Mouse (Mus musculus) liver, embryonic 15.5 days (tissue): ENCODE data around the gene Csf1. TPM values are rescaled to one million over a fixed set of nuclear protein-coding genes. Genes with fewer than 3 reads are reported as not detected.
A peak's percentile ranks its signal among the peaks of the same experiment; 100 is the strongest.

Source experiments
- ATAC-seq: fragments of 200-750 bp; cut with Nextera tagmentation; 2 replicates; pipeline ENCODE4 v1.8.0; 2017; ENCODE audit warnings: moderate number of reproducible peaks, mild to moderate bottlenecking, moderate library complexity; ENCODE audit not compliant: insufficient read depth
- H3K27ac ChIP-seq: fragments of 300-500 bp; sonication (generic); replicated peaks from 2 replicates; pipeline ENCODE4 v1.5.1; 2015; ENCODE audit warnings: mild to moderate bottlenecking, inconsistent platforms
- H3K27me3 ChIP-seq: fragments of 300-500 bp; sonication (generic); 2 replicates; pipeline ENCODE4 v1.6.1; 2015; ENCODE audit warnings: mild to moderate bottlenecking, inconsistent platforms
- H3K36me3 ChIP-seq: fragments of 300-500 bp; sonication (generic); replicated peaks from 2 replicates; pipeline ENCODE4 v1.6.1; 2015; ENCODE audit warnings: moderate library complexity, mild to moderate bottlenecking, inconsistent platforms
- H3K4me1 ChIP-seq: fragments of 300-500 bp; sonication (generic); replicated peaks from 2 replicates; pipeline ENCODE4 v1.6.1; 2015; ENCODE audit warnings: inconsistent platforms
- H3K4me2 ChIP-seq: fragments of 300-500 bp; sonication (generic); 2 replicates; pipeline ENCODE4 v1.6.1; 2015; ENCODE audit warnings: moderate library complexity, mild to moderate bottlenecking, inconsistent platforms
- H3K4me3 ChIP-seq: fragments of 300-500 bp; sonication (generic); replicated peaks from 2 replicates; pipeline ENCODE4 v1.5.1; 2015; ENCODE audit warnings: mild to moderate bottlenecking, inconsistent platforms
- H3K9ac ChIP-seq: fragments of 300-500 bp; sonication (generic); 2 replicates; pipeline ENCODE4 v1.6.1; 2015; ENCODE audit warnings: moderate library complexity, mild to moderate bottlenecking, inconsistent platforms
- H3K9me3 ChIP-seq: fragments of 300-500 bp; sonication (generic); replicated peaks from 2 replicates; pipeline ENCODE4 v1.6.1; 2016; ENCODE audit warnings: inconsistent platforms
- WGBS: fragments of 180-500 bp; shearing (Covaris S2); methylation state at CpG from one replicate; pipeline ENCODE4 v1.1.7; 2015; ENCODE audit warnings: mixed read lengths; ENCODE audit not compliant: insufficient replicate concordance; 5-methylcytosine and 5-hydroxymethylcytosine counted together
- polyA plus RNA-seq: library from polyadenylated mRNA; unstranded; fragments of >200 nt; fragmentation: Nextera tagmentation; extraction: Ambion mirVana; gene quantifications from 2 replicates; pipeline ENCODE4 v1.2.1, GENCODE M21; 2015

The Csf1 gene
- polyA plus RNA-seq, 1 experiment from 2014 or later = 6.3 TPM

DNA sequence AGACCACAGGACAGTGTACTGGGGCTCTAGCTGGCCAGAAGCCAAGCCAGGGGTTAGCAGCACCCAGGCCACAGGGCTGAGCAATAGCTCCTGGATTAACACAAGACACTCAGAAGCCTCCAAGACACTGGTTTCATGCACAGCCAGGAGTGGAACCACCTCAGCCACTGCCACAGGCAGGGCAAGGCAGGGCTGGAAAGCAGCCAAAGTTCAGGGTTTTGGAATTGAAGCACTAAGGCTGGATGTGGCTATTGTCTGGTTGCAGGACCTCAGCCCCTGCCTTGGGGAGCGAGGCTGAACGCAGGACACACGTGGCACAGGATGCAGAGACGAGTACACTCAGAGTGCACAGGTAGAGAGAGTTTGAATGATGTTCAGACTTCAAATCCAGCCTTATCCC is 10.8 kb downstream of the Csf1 start:
- 68% methylated on average over 4 of the region's 4 CpGs for WGBS
- no peak for ATAC-seq

DNA sequence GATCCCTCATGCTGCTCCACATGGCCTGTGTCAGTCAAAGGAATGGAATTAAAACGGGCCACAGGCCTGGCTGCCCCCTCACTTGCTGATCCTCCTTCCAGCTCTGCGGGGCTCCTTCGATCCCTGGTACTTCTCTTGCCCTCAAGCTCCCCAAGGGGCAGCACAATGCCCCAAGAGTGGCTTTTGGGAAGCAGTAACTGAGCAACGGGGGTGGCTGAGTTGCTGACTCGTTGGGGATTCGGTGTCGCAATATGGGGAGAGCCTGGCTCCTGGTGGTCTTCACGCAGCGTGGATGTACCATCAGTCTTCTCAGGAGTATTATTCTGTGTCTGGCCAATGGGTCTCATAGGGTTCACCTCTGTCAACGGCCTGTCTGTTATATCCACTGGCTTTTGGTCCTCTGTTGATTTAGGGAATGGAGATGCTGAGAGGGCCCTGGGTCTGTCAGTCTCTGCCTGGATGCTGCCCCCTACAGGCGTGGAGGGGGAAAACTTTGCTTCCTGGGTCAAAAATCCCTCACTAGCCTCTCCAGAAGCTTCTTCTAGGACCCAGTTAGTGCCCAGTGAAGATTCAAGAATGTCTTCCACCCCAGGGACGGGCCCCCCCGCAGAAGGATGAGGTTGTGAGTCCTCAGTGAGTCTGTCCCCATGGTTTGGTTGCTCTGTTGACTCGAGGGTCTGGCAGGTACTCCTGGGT is 11.9 kb downstream of the Csf1 start:
- Histone ChIP-seq H3K4me2 (no peak overlapping the region), H3K27me3 (no peaks in the 10 kb centered on the region), H3K36me3 (peaks cover 16% of the 10 kb centered on the region), H3K9me3 (no peaks in the 10 kb centered on the region), H3K27ac (no peak overlapping the region), H3K4me3 (no peak overlapping the region), H3K9ac (no peak overlapping the region), H3K4me1 (peaks cover 17% of the 10 kb centered on the region)
- no peak for ATAC-seq
- WGBS = 56% methylated on average over 14 of the region's 14 CpGs

More for the DNA sequence above, 10.8 kb downstream of the Csf1 start:
- no peak overlapping the region for H3K9ac ChIP-seq
- peaks cover 8% of the 10 kb centered on the region; the same call in 1 of the 2 replicates for H3K4me1 ChIP-seq
- no peak overlapping the region for H3K4me3 ChIP-seq
- H3K9me3 ChIP-seq = no peaks in the 10 kb centered on the region
- H3K4me2 ChIP-seq = no peak overlapping the region
- peaks cover 16% of the 10 kb centered on the region for H3K36me3 ChIP-seq
- H3K27ac ChIP-seq = no peak overlapping the region
- no peaks in the 10 kb centered on the region for H3K27me3 ChIP-seq

DNA sequence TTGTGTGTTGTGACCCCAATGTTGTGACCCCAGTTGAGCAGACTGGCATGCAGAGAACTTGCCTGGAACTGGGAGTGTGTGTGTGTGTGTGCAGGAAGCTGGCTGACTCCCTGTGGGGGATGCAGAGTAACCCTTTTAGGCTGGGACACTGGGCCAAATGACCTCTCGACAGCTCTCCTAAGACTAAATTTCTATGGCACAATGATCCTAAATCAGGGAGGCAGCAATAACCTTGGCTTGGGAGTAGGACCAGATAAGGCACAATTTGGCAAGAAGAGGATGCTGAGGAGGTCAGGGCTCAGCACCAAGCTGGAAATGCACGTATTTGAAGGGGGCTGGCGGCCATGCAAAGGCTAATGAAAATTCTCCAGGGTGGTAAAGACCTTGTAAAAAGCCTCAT is 14.2 kb downstream of the Csf1 start:
- 69% methylated on average over 3 of the region's 3 CpGs for WGBS
- H3K36me3 ChIP-seq = peaks cover 12% of the 10 kb centered on the region; the same call in 1 of the 2 replicates

DNA sequence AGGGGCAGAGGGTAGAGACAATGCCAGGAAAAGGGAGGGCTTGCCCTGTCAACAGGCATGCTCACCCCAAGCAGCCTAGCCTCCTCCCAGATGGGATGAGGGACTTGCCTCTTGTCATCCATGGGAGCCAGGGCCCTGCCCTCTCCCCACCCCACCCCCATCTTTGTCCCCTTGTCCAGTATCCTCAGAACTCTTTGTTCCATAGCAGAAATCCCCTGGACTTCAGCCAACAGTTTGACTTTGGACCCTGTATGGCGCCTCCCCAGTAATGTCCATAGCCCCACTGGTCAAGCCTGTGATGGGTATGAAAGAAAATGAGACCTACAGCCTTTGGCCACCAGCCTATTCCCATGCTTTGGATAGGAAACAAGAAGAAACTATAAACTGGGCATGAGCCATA is 16.6 kb downstream of the Csf1 start:
- no peaks in the 10 kb centered on the region for H3K27me3 ChIP-seq

More for the DNA sequence above, 14.2 kb downstream of the Csf1 start:
- no peak overlapping the region for H3K4me3 ChIP-seq
- no peak overlapping the region for H3K9ac ChIP-seq
- H3K27ac ChIP-seq = no peak overlapping the region
- no peak for ATAC-seq
- H3K9me3 ChIP-seq = no peaks in the 10 kb centered on the region
- H3K4me1 ChIP-seq = peaks cover 29% of the 10 kb centered on the region
- H3K4me2 ChIP-seq = no peak overlapping the region
- H3K27me3 ChIP-seq = no peaks in the 10 kb centered on the region

DNA sequence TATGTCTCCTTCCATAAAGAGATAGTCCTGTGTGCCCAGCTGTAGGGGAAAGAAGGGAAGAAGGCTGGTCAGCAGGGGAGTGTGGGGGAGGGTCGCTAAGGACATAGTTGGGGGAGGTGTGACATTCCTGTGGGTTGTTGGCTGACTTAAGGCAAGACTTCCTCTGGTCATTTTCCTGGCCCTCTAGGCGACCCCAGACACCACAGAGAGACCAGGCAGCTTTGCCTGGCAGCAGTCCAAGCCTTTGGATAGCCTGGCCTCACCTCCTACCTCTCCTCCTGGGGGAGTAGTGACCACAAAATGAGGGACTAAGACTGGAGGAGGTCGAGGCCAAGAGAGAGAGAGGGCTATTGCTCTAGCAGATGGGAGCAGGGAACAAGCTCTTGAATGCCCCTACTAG is 17.2 kb downstream of the Csf1 start:
- peaks cover 23% of the 10 kb centered on the region for H3K4me1 ChIP-seq
- no peak overlapping the region for H3K4me2 ChIP-seq
- H3K9ac ChIP-seq = no peak overlapping the region

More for the DNA sequence above, 16.6 kb downstream of the Csf1 start:
- no peak overlapping the region for H3K4me2 ChIP-seq
- 0 out of 2 replicates have a peak, but pooled peaks cover 6% of the 10 kb centered on the region for H3K36me3 ChIP-seq
- H3K9me3 ChIP-seq = no peaks in the 10 kb centered on the region
- H3K9ac ChIP-seq = no peak overlapping the region
- no peak overlapping the region for H3K27ac ChIP-seq
- 57% methylated on average over 1 of the region's 1 CpGs for WGBS
- H3K4me1 ChIP-seq = peaks cover 23% of the 10 kb centered on the region
- no peak overlapping the region for H3K4me3 ChIP-seq
- peak; percentile 38; the same call in 1 of the 2 replicates for ATAC-seq

GRCm38 (mm10) chr3:107742071-107742710 is 18.1 kb downstream of the Csf1 start:
- Histone ChIP-seq H3K27me3 (no peaks in the 10 kb centered on the region), H3K36me3 (no peaks in the 10 kb centered on the region), H3K4me1 (peaks cover 23% of the 10 kb centered on the region), H3K4me3 (no peak overlapping the region), H3K9ac (no peak overlapping the region), H3K9me3 (no peaks in the 10 kb centered on the region), H3K27ac (no peak overlapping the region), H3K4me2 (no peak overlapping the region)
- 63% methylated on average over 10 of the region's 10 CpGs for WGBS
- no peak for ATAC-seq

More for the DNA sequence above, 17.2 kb downstream of the Csf1 start:
- 21% methylated on average over 3 of the region's 3 CpGs for WGBS
- Histone ChIP-seq H3K4me3 (no peak overlapping the region), H3K9me3 (no peaks in the 10 kb centered on the region), H3K27me3 (no peaks in the 10 kb centered on the region), H3K27ac (no peak overlapping the region), H3K36me3 (0 out of 2 replicates have a peak, but pooled peaks cover 4% of the 10 kb centered on the region)
- no peak for ATAC-seq

GRCm38 (mm10) chr3:107741387-107741786 is 18.9 kb downstream of the Csf1 start:
- ATAC-seq = no peak
- Histone ChIP-seq H3K4me3 (no peak overlapping the region), H3K27ac (0 out of 2 replicates have a peak overlapping the region, but pooled peaks have one; percentile 14), H3K27me3 (no peaks in the 10 kb centered on the region), H3K9ac (no peak overlapping the region), H3K9me3 (no peaks in the 10 kb centered on the region), H3K36me3 (no peaks in the 10 kb centered on the region), H3K4me2 (no peak overlapping the region), H3K4me1 (peaks cover 23% of the 10 kb centered on the region)

DNA sequence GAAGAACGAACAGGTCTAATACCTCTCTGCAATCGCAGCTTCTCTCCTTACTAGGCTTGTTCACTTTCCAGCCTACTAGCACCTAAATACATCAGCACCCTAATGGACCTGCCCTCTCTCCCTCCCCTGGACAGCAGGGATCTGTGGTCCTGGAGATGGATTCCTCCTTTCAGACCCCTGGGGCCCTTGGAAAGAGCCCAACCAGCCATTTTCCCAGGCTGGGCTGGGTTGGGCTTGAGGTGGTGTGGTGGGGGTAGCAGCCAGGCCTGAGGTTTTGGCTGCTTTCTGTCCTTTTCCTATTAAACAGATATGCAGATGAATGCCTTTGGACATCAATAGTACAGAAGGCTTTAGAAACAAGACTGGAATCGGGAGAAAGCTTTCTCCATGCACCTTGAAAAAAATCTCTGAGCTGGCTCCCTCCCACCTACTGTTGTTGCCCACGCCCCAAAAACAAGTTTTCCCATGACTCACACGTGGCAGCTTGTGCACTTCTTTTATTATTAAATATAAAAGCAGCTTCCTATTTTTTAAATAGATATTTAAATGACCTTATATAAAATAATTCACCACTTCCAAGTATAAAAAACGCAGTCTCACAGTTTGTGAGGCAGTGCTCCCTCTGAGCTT is 19.6 kb downstream of the Csf1 start:
- no peak overlapping the region for H3K9ac ChIP-seq
- no peaks in the 10 kb centered on the region for H3K27me3 ChIP-seq
- H3K4me2 ChIP-seq = no peak overlapping the region
- no peaks in the 10 kb centered on the region for H3K9me3 ChIP-seq
- H3K27ac ChIP-seq = no peak overlapping the region
- H3K4me1 ChIP-seq = peaks cover 23% of the 10 kb centered on the region
- peak; percentile 55 for ATAC-seq
- WGBS = 22% methylated on average over 6 of the region's 6 CpGs
- no peaks in the 10 kb centered on the region for H3K36me3 ChIP-seq
- H3K4me3 ChIP-seq = no peak overlapping the region

DNA sequence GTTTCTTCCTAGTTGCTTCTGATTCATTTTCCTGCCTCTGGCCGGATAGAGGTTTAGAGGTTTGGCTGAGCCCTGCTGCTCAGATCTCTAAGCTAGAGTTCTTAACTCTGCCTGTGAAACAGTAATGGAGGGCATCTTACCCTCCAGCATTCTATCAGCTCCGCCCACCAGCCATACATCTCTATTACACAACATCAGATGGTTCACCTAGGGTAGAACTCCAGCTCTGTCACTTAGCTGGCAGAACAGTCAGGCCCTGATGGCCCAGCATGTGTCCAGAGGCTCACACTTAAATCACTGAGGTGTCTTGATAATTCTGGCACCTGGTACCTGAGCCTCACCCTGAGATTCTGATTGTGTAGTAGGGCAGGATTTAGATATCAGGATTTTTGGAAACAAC is 20.3 kb downstream of the Csf1 start:
- H3K27me3 ChIP-seq = no peaks in the 10 kb centered on the region
- no peak overlapping the region for H3K4me2 ChIP-seq
- ATAC-seq = no peak
- H3K27ac ChIP-seq = no peak overlapping the region
- no peaks in the 10 kb centered on the region for H3K36me3 ChIP-seq
- H3K4me1 ChIP-seq = peaks cover 23% of the 10 kb centered on the region
- H3K9me3 ChIP-seq = no peaks in the 10 kb centered on the region
- WGBS = 65% methylated on average over 2 of the region's 2 CpGs
- no peak overlapping the region for H3K4me3 ChIP-seq
- no peak overlapping the region for H3K9ac ChIP-seq

- no peak for ATAC-seq
- Histone ChIP-seq H3K27me3 (no peaks in the 10 kb centered on the region), H3K36me3 (no peaks in the 10 kb centered on the region), H3K4me3 (no peak overlapping the region), H3K9me3 (no peaks in the 10 kb centered on the region), H3K9ac (no peak overlapping the region), H3K27ac (no peak overlapping the region), H3K4me2 (no peak overlapping the region), H3K4me1 (peaks cover 22% of the 10 kb centered on the region)
- WGBS = 63% methylated on average over 3 of the region's 3 CpGs
These were observed 20.8 kb downstream of the Csf1 start for GRCm38 (mm10) chr3:107739456-107739855.

DNA sequence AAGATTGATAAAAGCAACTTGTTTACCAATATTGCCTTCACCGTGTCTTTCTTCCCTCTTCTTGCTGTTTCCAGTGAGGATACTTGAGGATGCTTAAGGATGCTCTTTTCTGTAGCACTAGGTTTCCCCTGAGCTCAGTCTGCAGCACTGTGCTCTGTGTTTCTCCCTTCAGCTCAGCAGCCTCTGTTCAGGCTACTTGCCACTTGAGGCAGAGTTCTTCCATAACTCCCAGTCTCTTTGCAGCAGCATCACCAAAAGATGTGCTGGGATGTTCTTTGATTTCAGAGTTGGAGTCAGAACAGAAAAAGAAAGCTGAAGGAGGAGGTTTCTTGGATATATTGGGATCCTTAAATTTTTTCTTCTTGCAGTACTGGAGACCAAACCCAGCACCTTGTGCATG is 21.6 kb downstream of the Csf1 start:
- no peak for ATAC-seq
- Histone ChIP-seq H3K4me3 (no peak overlapping the region), H3K36me3 (no peaks in the 10 kb centered on the region), H3K9ac (no peak overlapping the region), H3K27ac (no peak overlapping the region), H3K4me1 (peaks cover 15% of the 10 kb centered on the region), H3K27me3 (no peaks in the 10 kb centered on the region), H3K4me2 (no peak overlapping the region), H3K9me3 (no peaks in the 10 kb centered on the region)
- WGBS = 61% methylated on average over 1 of the region's 1 CpGs
